Mouse (Mus musculus) embryonic facial prominence, embryonic 15.5 days (tissue): Measurements from ENCODE around the gene Ptges3l. TPM values are rescaled to one million over a fixed set of nuclear protein-coding genes. Genes with fewer than 3 reads are reported as not detected.

Source experiments
- microRNA-seq: library from miRNA; unstranded; fragments of <30 nt; microRNA quantifications from one replicate; pipeline ENCODE4, GENCODE M21; 2016; ENCODE audit warnings: borderline number of aligned reads
- polyA plus RNA-seq: library from polyadenylated mRNA; unstranded; fragments of >200 nt; fragmentation: Nextera tagmentation; extraction: Ambion mirVana; gene quantifications from 2 replicates; pipeline ENCODE4 v1.2.1, GENCODE M21; 2015

Ptges3l gene
- polyA plus RNA-seq, 1 experiment from 2014 or later, result 19.8 TPM

Small RNA genes lying within 50 kb of the gene (microRNA-seq; reads per million reads assigned to microRNA genes)
- gene Mir6929, result not detected

Other genes starting within 250 kb of the Ptges3l start
- 0.24 and 0.50 TPM in 2 replicates for gene Ccr10, start 249.9 kb downstream of the Ptges3l start, polyA plus RNA-seq
- gene Ezh1, start 198.9 kb downstream of the Ptges3l start, polyA plus RNA-seq, result 16.5 and 18.7 TPM in 2 replicates
- 138 and 139 TPM in 2 replicates for gene Ramp2, start 179.3 kb downstream of the Ptges3l start, polyA plus RNA-seq
- 122 and 133 TPM in 2 replicates for gene Vps25, start 171.6 kb downstream of the Ptges3l start, polyA plus RNA-seq
- 12.5 and 14.3 TPM in 2 replicates for gene Wnk4, start 164.8 kb downstream of the Ptges3l start, polyA plus RNA-seq
- 1.1 and 1.9 TPM in 2 replicates for gene Cntd1, start 146.3 kb downstream of the Ptges3l start, polyA plus RNA-seq
- gene Coa3, start 146.2 kb downstream of the Ptges3l start, polyA plus RNA-seq, result 160 and 165 TPM in 2 replicates
- gene Becn1, start 123.0 kb downstream of the Ptges3l start, polyA plus RNA-seq, result 141 and 143 TPM in 2 replicates
- 124 and 126 TPM in 2 replicates for gene Psme3, start 109.1 kb downstream of the Ptges3l start, polyA plus RNA-seq
- gene Aoc2, start 100.3 kb downstream of the Ptges3l start, polyA plus RNA-seq, result 1.1 and 1.6 TPM in 2 replicates
- 0.77 and 0.94 TPM in 2 replicates for gene Aoc3, start 94.7 kb downstream of the Ptges3l start, polyA plus RNA-seq
- not detected in 2 replicates for gene G6pc, start 57.8 kb downstream of the Ptges3l start, polyA plus RNA-seq
- gene Aarsd1, start 7.7 kb downstream of the Ptges3l start, polyA plus RNA-seq, result 63.4 and 65.6 TPM in 2 replicates
- 9.7 and 11.4 TPM in 2 replicates for gene Gm27029, start 537 bp downstream of the Ptges3l start, polyA plus RNA-seq
- gene Rundc1, start 248 bp downstream of the Ptges3l start, polyA plus RNA-seq, result 21.6 and 23.4 TPM in 2 replicates
- 306 and 328 TPM in 2 replicates for gene Rpl27, start 17.0 kb upstream of the Ptges3l start, polyA plus RNA-seq
- gene Ifi35, start 23.1 kb upstream of the Ptges3l start, polyA plus RNA-seq, result 17.8 and 21.6 TPM in 2 replicates
- 12.1 and 13.5 TPM in 2 replicates for gene Rnd2, start 39.7 kb upstream of the Ptges3l start, polyA plus RNA-seq
- gene Vat1, start 40.9 kb upstream of the Ptges3l start, polyA plus RNA-seq, result 59.3 and 61.8 TPM in 2 replicates
- gene Brca1, start 126.6 kb upstream of the Ptges3l start, polyA plus RNA-seq, result 8.1 and 8.8 TPM in 2 replicates
- 72.9 and 73.6 TPM in 2 replicates for gene Nbr1, start 126.8 kb upstream of the Ptges3l start, polyA plus RNA-seq
- 7.5 and 9.6 TPM in 2 replicates for gene Tmem106a, start 156.9 kb upstream of the Ptges3l start, polyA plus RNA-seq
- not detected in 2 replicates for gene Gm11634, start 173.9 kb upstream of the Ptges3l start, polyA plus RNA-seq
- gene Rdm1, start 201.9 kb upstream of the Ptges3l start, polyA plus RNA-seq, result 51.1 and 54.6 TPM in 2 replicates
- gene Arl4d, start 240.2 kb upstream of the Ptges3l start, polyA plus RNA-seq, result 6.0 and 6.9 TPM in 2 replicates